Mouse (Mus musculus) thymus, adult 2 months (tissue): ENCODE results near the gene Spry2. TPM values are rescaled to one million over a fixed set of nuclear protein-coding genes. Genes with fewer than 3 reads are reported as not detected.
A peak's percentile ranks its signal among the peaks of the same experiment; 100 is the strongest.

Experiments
- DNase-seq: peaks from one replicate; pipeline ENCODE4 v3.0.0; 2021
- H3K27ac ChIP-seq: fragments of 200-500 bp; 2 replicates; pipeline ENCODE4 v1.5.1; 2012; ENCODE audit warnings: low read length, control low read depth; ENCODE audit not compliant: control insufficient read depth, insufficient read depth
- H3K27me3 ChIP-seq: fragments of 200-500 bp; 2 replicates; pipeline ENCODE4 v1.6.1; 2012; ENCODE audit warnings: mild to moderate bottlenecking, low read length, moderate library complexity, mixed read lengths; ENCODE audit not compliant: control insufficient read depth, insufficient read depth
- H3K36me3 ChIP-seq: fragments of 200-500 bp; 2 replicates; pipeline ENCODE4 v1.6.1; 2012; ENCODE audit warnings: mild to moderate bottlenecking, low read length, moderate library complexity; ENCODE audit not compliant: control insufficient read depth, insufficient read depth
- H3K4me1 ChIP-seq: fragments of 200-500 bp; replicated peaks from 2 replicates; pipeline ENCODE4 v1.6.1; 2012; ENCODE audit warnings: low read length; ENCODE audit not compliant: control insufficient read depth, insufficient read depth
- H3K4me3 ChIP-seq: fragments of 200-500 bp; 2 replicates; pipeline ENCODE4 v1.5.1; 2012; ENCODE audit warnings: mild to moderate bottlenecking, low read length, control low read depth, moderate library complexity; ENCODE audit not compliant: control insufficient read depth, insufficient read depth
- CTCF ChIP-seq: fragments of 200-500 bp; IDR thresholded peaks from 2 replicates; pipeline ENCODE4 v1.5.1; 2012; ENCODE audit warnings: mild to moderate bottlenecking, control low read depth, low read length, moderate library complexity, borderline replicate concordance; ENCODE audit not compliant: control insufficient read depth, poor library complexity, insufficient read depth; ENCODE audit errors: extremely low read depth
- POLR2A ChIP-seq: fragments of 200-500 bp; IDR thresholded peaks from 2 replicates; pipeline ENCODE4 v1.6.1; 2012; ENCODE audit warnings: mild to moderate bottlenecking, low read length, control low read depth, moderate library complexity; ENCODE audit not compliant: control insufficient read depth, poor library complexity, insufficient read depth; ENCODE audit errors: extremely low read depth
- WGBS: fragments of 180-500 bp; shearing (Covaris S2); methylation state at CpG from one replicate; pipeline ENCODE4 v1.1.7; 2018; 5-methylcytosine and 5-hydroxymethylcytosine counted together
- polyA plus RNA-seq: library from polyadenylated mRNA; depleted of rRNA; stranded (reverse); fragments of >200 nt; gene quantifications from 2 replicates; pipeline ENCODE4 v1.2.3, GENCODE M21; 2012

Gene Spry2
- polyA plus RNA-seq, 1 experiment = 7.3 TPM

GRCm38 (mm10) chr14:105921217-105921695 is 24.6 kb upstream of the Spry2 start:
- 16% methylated on average over 8 of the region's 8 CpGs for WGBS
- peaks cover 2% of the 10 kb centered on the region; the same call in 1 of the 2 replicates for H3K27me3 ChIP-seq
- no peak for TF ChIP-seq CTCF
- TF ChIP-seq POLR2A = no peak
- H3K27ac ChIP-seq = no peak overlapping the region
- no peak overlapping the region for H3K4me3 ChIP-seq
- H3K36me3 ChIP-seq = no peaks in the 10 kb centered on the region
- H3K4me1 ChIP-seq = no peaks in the 10 kb centered on the region
- DNase-seq = no peak

DNA sequence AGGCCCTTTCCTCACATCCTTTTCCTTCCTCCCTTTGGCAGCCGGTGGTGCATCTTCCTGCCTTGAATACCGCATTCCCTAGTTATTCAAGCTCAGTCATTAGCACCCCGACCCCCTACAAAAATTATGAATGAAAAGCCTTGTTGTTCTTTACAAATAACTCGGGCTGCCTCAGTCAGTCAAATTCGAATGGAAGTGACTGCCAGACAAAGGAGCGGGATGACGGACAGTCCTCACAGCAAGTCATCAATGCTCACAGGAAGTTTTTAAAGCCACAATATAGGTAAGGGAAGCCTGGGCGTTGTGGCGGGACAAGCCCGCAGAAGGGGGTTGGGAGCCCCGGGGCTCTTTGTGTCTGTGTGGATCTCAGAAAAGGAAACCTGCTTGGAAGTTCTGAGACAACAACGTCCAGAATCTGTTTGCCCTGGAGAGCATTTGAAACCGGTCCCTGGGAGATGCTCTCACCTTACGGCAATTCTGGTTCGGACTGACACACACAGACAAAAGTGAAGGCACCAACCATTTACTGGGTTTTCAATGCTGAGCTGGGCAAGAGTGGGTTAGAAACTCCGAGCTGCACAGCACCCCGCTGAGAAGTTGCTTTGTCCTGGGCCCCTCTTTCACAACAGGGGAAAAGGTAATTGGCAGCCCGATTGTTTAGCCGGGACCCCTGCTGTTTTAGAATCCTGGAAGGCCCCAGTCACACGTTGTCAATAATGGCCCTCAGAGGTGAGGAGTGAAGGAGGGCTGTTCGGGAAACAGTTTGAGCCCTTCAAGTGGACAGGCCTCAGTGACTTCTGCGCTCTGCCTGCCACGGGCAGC is 24.0 kb upstream of the Spry2 start:
- H3K27ac ChIP-seq = no peak overlapping the region

GRCm38 (mm10) chr14:105907216-105907615 is 10.6 kb upstream of the Spry2 start:
- TF ChIP-seq POLR2A (no peak), CTCF (no peak)
- Histone ChIP-seq H3K27me3 (no peaks in the 10 kb centered on the region), H3K4me1 (no peaks in the 10 kb centered on the region), H3K4me3 (no peak overlapping the region), H3K27ac (no peak overlapping the region), H3K36me3 (no peaks in the 10 kb centered on the region)
- no peak for DNase-seq
- WGBS = 94% methylated on average over 6 of the region's 6 CpGs

More for the DNA sequence above, 24.0 kb upstream of the Spry2 start:
- no peaks in the 10 kb centered on the region for H3K36me3 ChIP-seq
- H3K4me3 ChIP-seq = no peak overlapping the region
- DNase-seq = no peak
- WGBS = 25% methylated on average over 23 of the region's 23 CpGs
- H3K27me3 ChIP-seq = peaks cover 2% of the 10 kb centered on the region; the same call in 1 of the 2 replicates
- H3K4me1 ChIP-seq = no peaks in the 10 kb centered on the region
- TF ChIP-seq POLR2A = no peak
- TF ChIP-seq CTCF = no peak

GRCm38 (mm10) chr14:105905935-105906334 is 9.3 kb upstream of the Spry2 start:
- H3K36me3 ChIP-seq = no peaks in the 10 kb centered on the region
- TF ChIP-seq POLR2A (no peak), CTCF (no peak)
- no peaks in the 10 kb centered on the region for H3K4me1 ChIP-seq
- H3K4me3 ChIP-seq = no peak overlapping the region
- no peak for DNase-seq
- H3K27ac ChIP-seq = no peak overlapping the region
- WGBS = 65% methylated on average over 5 of the region's 5 CpGs
- H3K27me3 ChIP-seq = no peaks in the 10 kb centered on the region

DNA sequence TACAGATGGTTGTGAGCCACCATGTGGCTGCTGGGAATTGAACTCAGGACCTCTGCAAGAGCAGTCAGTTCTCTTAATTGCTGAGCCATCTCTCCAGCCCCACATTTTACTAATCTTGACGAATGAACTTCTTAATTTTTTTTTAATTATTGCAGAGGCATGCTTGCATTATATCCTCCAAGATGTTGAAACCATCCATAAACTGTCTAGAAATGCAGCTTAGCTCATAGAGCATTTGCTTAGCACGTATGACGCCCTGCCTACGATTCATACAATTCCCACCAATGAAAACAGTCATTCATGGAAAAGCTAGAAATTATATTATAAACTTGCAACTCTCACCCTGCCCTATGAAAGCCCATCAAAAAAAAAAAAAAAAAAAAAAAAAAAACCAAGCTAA is 8.9 kb upstream of the Spry2 start:
- Histone ChIP-seq H3K4me3 (no peak overlapping the region), H3K27me3 (no peaks in the 10 kb centered on the region), H3K27ac (no peak overlapping the region), H3K36me3 (no peaks in the 10 kb centered on the region), H3K4me1 (no peaks in the 10 kb centered on the region)
- TF ChIP-seq CTCF = no peak
- no peak for TF ChIP-seq POLR2A
- 95% methylated on average over 4 of the region's 4 CpGs for WGBS
- no peak for DNase-seq

DNA sequence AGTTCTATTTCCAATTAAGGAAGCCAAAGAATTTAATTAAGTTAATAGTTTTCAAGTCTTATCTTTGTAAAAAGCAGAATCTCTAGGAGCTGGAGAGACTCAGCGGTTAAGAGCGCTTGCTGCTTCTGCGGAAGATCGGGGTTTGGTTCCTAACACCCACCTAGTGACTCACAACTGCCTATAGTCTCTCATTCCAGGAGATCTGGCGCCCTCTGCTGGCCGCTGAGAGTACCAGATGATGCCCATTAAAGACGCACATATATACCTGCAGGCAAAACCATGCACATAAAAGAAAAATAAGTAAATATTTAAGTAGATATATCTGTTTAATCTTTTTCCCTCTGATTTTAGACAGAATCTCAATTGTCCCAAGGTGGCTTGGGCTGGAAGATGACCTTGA is 6.2 kb upstream of the Spry2 start:
- TF ChIP-seq CTCF (no peak), POLR2A (no peak)
- Histone ChIP-seq H3K4me1 (peaks cover 4% of the 10 kb centered on the region), H3K27me3 (no peaks in the 10 kb centered on the region; the same call in 1 of the 2 replicates), H3K36me3 (no peaks in the 10 kb centered on the region), H3K27ac (no peak overlapping the region), H3K4me3 (no peak overlapping the region)
- WGBS = 84% methylated on average over 7 of the region's 7 CpGs
- peak; percentile 60 for DNase-seq
